Mouse (Mus musculus): ENCODE measurements around the gene Glyr1.

DNA sequence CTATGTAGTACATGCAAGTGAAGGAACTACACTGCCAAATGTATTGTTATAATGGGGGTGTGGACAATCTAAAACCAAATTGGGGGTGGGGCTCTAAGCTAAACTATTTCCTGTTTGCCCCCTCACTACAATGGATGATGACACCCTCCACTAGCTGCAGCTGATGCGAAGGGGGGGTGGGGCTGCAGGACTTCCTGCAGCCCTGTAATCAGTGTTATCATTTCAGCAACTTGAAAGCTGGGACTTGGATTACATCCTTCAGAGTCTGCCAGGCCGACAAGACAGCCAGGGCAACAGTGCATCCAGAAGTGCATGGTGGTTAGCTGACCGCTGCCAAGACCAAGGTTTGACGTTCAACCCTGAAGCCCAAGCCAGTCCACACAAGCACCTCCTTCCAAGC lies 78.0 kb downstream of the Glyr1 start:
- no peak for TF ChIP-seq CTCF (IDR thresholded peaks at IDR 0.05; ENCODE audit: low read depth)
- no peak for TF ChIP-seq EP300 (IDR thresholded peaks at IDR 0.05; ENCODE audit: low read depth)
